Comparison of ENCODE assay signal across 9 mouse cellular contexts in the genomic region with DNA sequence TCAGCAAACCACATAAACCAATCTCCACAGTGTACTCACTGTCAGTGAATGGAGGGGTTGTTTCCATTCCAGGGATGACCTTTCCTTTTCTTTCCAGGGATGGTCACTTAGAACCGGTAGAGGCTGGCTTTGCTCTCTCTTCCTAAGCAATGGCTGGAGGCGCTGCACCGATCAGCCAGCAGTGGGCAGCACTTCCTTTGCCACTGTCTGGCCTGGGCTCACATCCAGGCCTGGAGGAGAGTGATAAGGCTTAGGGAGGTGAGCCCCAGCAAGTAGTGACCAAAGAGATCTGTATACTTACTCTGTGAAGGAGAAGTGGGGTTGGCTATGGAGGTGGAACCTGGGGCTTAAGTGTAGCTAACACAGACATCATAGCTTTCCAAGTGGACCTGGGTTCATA. TPM values are rescaled to one million over a fixed set of nuclear protein-coding genes. Genes with fewer than 3 reads are reported as not detected.
DNase-seq lines count a peak whose midpoint lies in the region; ATAC-seq and TF ChIP-seq lines count a peak whose summit lies in the region.
"Had no signal": no experiment of that assay in that cellular context is flagged by ENCODE, and none has a peak within 500 bp of the region (broad histone marks: within the 10 kb centered on the region; RNA-seq: fewer than 3 reads in every experiment).

No protein-coding gene starts in this region.

- no peak for TF ChIP-seq EP300 in heart, postnatal 0 days (IDR thresholded peaks at IDR 0.05; ENCODE audit: low read depth)

- no peaks in the 10 kb centered on the region for H3K36me3 ChIP-seq in heart, postnatal 0 days (replicated peaks; ENCODE audit: control insufficient read depth, insufficient read depth, low read length)
- H3K36me3 ChIP-seq in heart, embryonic 12.5 days = no peaks in the 10 kb centered on the region
- H3K36me3 ChIP-seq: midbrain, embryonic 12.5 days had no signal

- H3K4me3 ChIP-seq in heart, postnatal 0 days (ENCODE audit: low read depth, low read length) = no peak overlapping the region
- H3K4me3 ChIP-seq in heart, embryonic 12.5 days = no peak overlapping the region
- H3K4me3 ChIP-seq: midbrain, embryonic 12.5 days had no signal

- peak; percentile 82 for ATAC-seq in heart, postnatal 0 days (ENCODE audit: insufficient read depth, low read depth)
- ATAC-seq in heart, embryonic 12.5 days (ENCODE audit: insufficient number of reproducible peaks, low FRiP score) = no peak

- peak; percentile 84 for TF ChIP-seq CTCF in heart, postnatal 0 days (IDR thresholded peaks at IDR 0.05; ENCODE audit: low read depth)
- TF ChIP-seq CTCF in brain, embryonic 14.5 days (IDR thresholded peaks at IDR 0.05; ENCODE audit: borderline replicate concordance, extremely low read depth, insufficient read depth, insufficient read length) = peak; percentile 74

- H3K9me3 ChIP-seq in heart, postnatal 0 days (replicated peaks; ENCODE audit: control insufficient read depth, low read length) = no peaks in the 10 kb centered on the region
- no peaks in the 10 kb centered on the region for H3K9me3 ChIP-seq in heart, embryonic 12.5 days (replicated peaks)
- H3K9me3 ChIP-seq: midbrain, embryonic 12.5 days had no signal

- DNase-seq in heart, postnatal 0 days (ENCODE audit: low spot score) = peak; percentile 69
- peak; percentile 23 for DNase-seq in right cerebral cortex, adult 18-20 months
- no peak for DNase-seq in right cerebral cortex, postnatal 4 days
- DNase-seq in brain, embryonic 14.5 days (ENCODE audit: low read depth) = no peak
- peak; percentile 53 for DNase-seq in lung, postnatal 10 days
- no peak for DNase-seq in frontal cortex, postnatal 36 days (ENCODE audit: low spot score in 2 of 2)
- DNase-seq in c-Kit-positive CD71-positive TER-119-positive erythroid progenitor cells, embryonic 14.5 days (ENCODE audit: low spot score) = no peak

- no peak overlapping the region for H3K4me2 ChIP-seq in heart, postnatal 0 days (ENCODE audit: low read depth, low read length)
- no peak overlapping the region for H3K4me2 ChIP-seq in heart, embryonic 12.5 days
- H3K4me2 ChIP-seq: midbrain, embryonic 12.5 days had no signal

- no peak for TF ChIP-seq POLR2A in brain, embryonic 14.5 days (IDR thresholded peaks at IDR 0.05; ENCODE audit: borderline replicate concordance, extremely low read depth, insufficient read depth, insufficient read length, poor library complexity, severe bottlenecking)

- 13% methylated on average over 3 of the region's 3 CpGs for WGBS in heart, postnatal 0 days
- 12% methylated on average over 3 of the region's 3 CpGs for WGBS in heart, embryonic 12.5 days

- H3K27ac ChIP-seq in heart, postnatal 0 days (ENCODE audit: low read depth) = no peak overlapping the region
- no peak overlapping the region for H3K27ac ChIP-seq in heart, embryonic 12.5 days (ENCODE audit: poor library complexity, severe bottlenecking)
- H3K27ac ChIP-seq: midbrain, embryonic 12.5 days had no signal

- H3K27me3 ChIP-seq in heart, postnatal 0 days (ENCODE audit: control insufficient read depth, insufficient read depth, low read length) = no peaks in the 10 kb centered on the region
- H3K27me3 ChIP-seq in heart, embryonic 12.5 days (replicated peaks) = peaks cover 2% of the 10 kb centered on the region; the same call in 1 of the 2 replicates
- H3K27me3 ChIP-seq: midbrain, embryonic 12.5 days had no signal

- no peak overlapping the region for H3K9ac ChIP-seq in heart, postnatal 0 days (replicated peaks; ENCODE audit: low read depth, low read length)
- no peak overlapping the region for H3K9ac ChIP-seq in heart, embryonic 12.5 days
- H3K9ac ChIP-seq: midbrain, embryonic 12.5 days had no signal

- H3K4me1 ChIP-seq in heart, postnatal 0 days (ENCODE audit: control insufficient read depth, insufficient read depth) = no peaks in the 10 kb centered on the region
- H3K4me1 ChIP-seq in heart, embryonic 12.5 days (replicated peaks) = no peaks in the 10 kb centered on the region
- H3K4me1 ChIP-seq: midbrain, embryonic 12.5 days had no signal

RNA-seq across cellular contexts. Expression of a gene that starts 12.5 kb away (rescaled TPM):
- total RNA-seq in heart, postnatal 0 days (2014; rRNA removed; ENCODE audit: low replicate concordance) = 5.9 and 17.3 TPM in 2 replicates
- 1.6 and 2.0 TPM in 2 replicates for polyA plus RNA-seq in heart, postnatal 0 days (2015; fragmentation: Nextera tagmentation; extraction: Ambion mirVana)
- 1.0 and 1.1 TPM in 2 replicates for polyA plus RNA-seq in heart, embryonic 12.5 days (2016; fragmentation: Nextera tagmentation; extraction: Ambion mirVana)
- 0.25 and 0.59 TPM in 2 replicates for polyA plus RNA-seq in brain, embryonic 14.5 days (2012; rRNA removed)

Comparison
In these comparisons a context has a peak if more than half of its experiments do, and no peak if none do; other contexts are left out.
1. DNase-seq: peak in heart, postnatal 0 days (single experiment), right cerebral cortex, adult 18-20 months (single experiment) and lung, postnatal 10 days (single experiment); none in right cerebral cortex, postnatal 4 days (single experiment), brain, embryonic 14.5 days (single experiment), frontal cortex, postnatal 36 days (0 of 2) and c-Kit-positive CD71-positive TER-119-positive erythroid progenitor cells, embryonic 14.5 days (single experiment).